Mouse (Mus musculus) adrenal gland, postnatal 25 days (tissue): ENCODE results near the gene Clic5. TPM values are rescaled to one million over a fixed set of nuclear protein-coding genes. Genes with fewer than 3 reads are reported as not detected.
"Not testable (repeated sequence)": the region's sequence is repeated elsewhere in the genome, so short reads cannot be mapped to it uniquely, and the experiment has no call there.

Experiments used
- DNase-seq: peaks from one replicate; pipeline ENCODE4 v3.0.0; 2021; ENCODE audit warnings: mixed read lengths
- long read RNA-seq: library from polyadenylated mRNA; stranded (forward); transcript quantifications from one replicate; pipeline ENCODE4 v2.0.0, GENCODE M21; 2021
- total RNA-seq: library from RNA; stranded (reverse); gene quantifications from 2 replicates; pipeline ENCODE4 v1.2.3, GENCODE M21; 2021

Gene Clic5
- total RNA-seq = 13.4 and 14.4 TPM in 2 replicates
- long read RNA-seq, full-length matches to known transcripts = 10 of 16 reads
- long read RNA-seq, partial matches to known transcripts = 4 of 16 reads
- long read RNA-seq, other reads (novel, unspliced or antisense) = 2 of 16 reads

DNA sequence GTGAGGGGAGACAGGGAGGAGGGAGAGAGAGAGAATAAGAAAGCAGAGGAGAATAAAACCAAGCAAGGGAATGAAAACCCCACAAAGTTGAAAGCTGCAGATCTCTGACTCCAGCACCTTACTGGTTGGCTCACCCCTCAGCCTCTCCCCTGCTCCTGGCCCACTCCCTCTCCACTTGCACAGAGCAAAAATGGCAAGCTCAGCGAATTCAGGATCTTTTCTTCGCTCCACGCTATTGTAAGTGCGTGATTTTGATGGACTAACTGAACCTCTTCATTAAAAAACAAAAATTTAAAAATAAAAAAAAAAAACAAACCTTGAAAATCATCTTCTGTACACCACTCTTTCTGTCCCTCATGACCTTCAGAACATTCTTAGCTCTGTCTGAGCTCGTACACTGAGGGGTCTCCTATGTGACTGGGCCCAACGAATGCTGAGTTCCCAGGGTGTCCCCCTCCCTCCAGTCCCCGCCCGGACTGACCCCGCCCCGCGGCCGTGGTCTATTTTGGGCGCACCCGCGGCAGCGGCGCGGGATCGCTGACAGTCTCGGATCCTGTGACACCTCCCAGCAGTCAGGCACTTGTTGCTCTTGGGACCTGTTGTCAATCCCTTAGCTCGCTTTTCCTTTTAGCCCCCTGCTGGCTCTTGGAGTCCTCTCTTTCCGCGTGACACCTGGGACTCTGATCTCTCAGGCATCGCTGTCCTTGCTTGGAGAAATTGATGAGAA, at the start of gene Clic5:
Gene Clic5, plus strand, starts transcription at position 543 of the 727 bp plus-strand sequence.
- peak; percentile 61 for DNase-seq

DNA sequence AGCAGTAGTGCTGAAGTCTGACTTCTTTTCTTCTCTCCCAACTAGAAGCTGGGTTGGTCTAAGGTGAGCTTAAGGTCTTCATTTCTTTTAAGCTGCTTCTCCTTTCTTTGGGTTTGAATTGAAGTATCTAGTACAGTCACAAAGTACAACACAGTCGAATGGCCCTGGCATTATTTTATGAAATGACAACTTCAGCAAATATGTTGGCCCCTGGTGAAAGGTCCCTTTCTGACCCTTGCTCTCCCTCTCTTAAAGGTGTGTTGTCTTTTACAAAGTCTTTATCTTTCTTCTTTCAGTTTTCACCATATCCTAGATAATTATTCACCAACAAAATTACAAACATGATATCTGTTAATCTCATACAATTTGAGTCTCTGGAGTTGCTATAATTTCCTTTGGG, 42.6 kb upstream of the Clic5 start:
- DNase-seq = no peak

DNA sequence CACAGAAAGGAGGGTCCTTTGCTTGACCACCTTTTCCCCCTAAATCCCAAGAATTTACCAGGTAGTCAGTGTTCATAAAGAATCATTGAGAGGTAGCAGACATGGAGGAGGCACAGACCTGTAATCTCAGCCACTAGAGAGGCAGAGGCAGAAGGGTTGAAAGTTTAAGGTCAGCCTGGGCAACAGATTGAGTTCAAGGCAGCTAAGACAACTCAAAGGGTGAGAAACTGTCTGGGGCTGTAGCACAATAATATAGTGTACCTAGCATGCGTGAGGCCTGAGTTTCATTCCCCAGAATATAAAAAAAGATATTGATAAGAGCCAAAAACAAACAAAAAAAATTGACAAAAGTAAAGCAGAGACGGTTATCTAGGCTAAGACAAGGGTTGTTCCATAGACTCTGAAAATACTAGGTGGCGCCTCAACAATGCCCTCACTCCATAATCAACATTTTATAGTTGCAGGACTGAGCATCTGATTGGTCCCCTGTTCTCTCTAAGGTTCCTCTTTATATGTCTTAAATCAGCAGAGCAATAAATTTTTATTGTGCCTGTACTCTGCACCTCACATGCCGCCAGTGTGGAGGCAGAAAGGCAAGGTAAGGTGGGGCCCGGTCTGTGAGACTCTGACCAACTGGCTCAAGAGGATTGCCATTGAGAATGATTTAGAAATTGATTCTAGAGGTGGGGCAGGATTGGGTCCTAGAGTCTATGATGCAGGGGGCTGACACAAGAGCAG, 40.1 kb upstream of the Clic5 start:
- no peak for DNase-seq

DNA sequence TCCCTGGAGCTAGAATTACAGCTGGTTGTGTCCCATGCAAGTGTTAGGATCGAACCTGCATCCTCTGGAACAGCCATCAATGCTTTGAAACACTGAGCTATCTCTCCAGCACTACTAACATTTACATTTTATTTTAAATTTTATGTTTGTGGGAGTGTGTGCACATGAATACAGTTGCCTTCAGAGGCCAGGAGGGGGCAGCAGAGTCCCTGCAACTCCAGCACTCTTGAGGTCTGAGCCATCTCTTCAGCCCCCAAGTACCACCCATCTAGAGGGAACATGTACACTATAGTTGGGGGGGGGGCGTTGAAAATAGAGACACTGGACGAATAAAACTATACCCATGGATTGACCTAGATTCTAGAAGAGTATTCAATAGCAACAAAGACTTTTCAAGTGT, 37.3 kb upstream of the Clic5 start:
- DNase-seq = peak; percentile 67

DNA sequence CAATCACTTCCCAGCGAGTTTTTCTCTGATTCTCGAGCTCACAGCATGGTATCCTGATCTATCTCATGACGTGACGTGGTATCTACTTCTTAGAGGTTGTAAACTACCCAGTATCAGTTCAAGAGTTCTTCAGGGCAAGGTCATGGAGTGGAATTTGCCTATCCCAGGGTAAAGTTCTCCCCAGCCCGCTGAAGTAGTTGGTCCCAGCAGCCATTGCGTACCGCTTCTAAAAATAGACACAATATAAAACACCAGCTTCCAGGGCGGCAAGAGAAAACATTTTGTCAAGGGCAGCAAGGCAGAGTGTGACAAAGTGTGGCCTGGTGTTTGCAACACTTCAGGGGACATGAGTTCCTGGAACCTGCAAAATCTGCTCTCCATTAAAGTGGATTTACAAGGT, 36.5 kb upstream of the Clic5 start:
- no peak for DNase-seq

DNA sequence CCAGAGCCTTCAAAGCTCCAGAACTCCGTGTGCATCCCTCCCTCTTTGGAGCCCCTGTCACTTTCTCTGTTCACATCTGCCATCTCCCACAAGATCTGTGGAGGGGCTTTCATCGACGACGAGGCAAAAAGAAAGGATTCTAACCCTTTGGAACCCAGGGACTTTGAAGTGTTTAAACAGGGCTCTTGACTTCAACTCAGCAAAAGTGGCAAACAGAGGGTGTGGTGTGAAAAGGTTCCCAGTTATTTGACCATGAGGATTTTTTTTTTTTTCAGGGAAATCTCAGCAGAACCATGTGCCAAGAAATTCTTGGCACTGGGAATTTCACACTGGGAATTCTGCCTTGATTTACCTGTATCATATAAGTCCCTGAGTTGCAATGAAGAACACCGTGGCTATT, 34.5 kb upstream of the Clic5 start:
- no peak for DNase-seq

DNA sequence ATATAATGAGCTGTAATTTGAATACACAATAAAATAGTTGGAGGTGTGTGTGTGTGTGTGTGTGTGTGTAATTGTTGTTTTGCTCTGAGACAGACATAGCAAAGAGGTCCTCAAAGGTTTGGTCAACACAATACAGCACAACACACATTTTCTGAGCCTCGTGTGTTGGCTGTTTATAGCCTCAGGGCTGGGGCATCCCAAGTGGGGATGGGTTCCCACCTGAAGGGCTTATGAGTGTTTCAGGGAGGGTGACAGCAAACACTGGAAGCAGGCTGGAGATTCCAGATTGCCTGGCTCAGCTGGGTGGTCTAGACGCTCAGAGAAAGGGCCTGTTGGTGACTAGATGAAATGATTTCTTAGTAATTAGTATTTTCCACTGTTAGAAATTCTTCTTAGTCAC, 33.2 kb upstream of the Clic5 start:
- DNase-seq = no peak

DNA sequence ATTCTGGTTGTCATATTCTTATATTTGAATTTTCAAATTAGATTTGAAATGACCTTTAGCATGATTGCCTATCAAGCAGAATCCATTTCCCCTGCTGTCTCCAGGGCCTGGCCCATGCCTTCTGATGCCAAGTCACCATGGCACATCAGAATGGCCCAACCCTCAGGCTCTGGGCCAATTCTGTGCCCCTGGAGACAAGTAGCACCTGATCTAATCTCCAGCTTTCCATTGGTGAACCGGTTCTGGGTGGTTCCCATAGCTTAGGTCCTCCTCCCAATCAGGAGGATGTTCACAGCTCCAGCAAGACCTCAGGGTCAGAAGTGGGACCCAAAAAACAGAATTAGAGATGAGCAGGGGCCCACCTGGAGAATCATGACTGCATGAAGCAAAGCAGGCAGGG, 30.2 kb upstream of the Clic5 start:
- peak; percentile 42 for DNase-seq

DNA sequence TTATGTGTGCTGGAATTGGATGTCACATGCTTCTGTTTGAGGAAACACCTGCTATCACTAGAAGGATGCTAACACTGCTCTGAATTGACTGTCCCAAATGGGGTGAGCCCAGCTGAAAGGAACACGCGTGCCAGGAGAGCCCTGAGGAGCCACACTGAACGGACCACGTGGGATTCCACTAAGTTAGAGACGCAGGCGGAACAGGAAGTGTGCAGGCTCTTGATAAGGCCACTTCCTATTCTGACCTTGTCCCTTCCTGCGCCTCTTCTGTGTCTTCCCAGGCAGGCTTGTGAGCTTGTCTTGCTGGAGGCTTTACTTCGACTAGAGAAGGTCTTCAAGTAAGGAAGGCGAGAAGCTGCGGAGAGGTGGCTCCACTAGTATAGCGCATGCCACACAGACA, 27.9 kb upstream of the Clic5 start:
- DNase-seq = no peak

DNA sequence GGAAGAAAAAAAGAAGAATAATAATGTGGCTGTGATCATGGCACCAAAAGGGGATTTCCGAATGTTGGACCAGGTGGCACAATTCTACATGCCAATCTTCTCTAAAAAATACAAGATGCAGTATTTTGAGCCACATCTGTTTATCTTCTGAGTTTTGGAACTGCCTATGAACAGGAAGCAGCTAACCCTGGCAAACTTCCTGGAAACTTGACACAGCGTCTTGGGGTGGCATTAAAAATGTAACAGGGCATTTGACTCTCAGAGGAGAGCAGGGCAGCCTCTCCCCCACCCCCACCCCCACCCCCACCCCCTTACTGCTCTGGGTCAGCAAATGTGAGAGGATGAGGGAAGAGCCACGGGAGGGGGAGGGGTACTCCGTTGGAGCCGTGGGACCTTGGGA, 25.9 kb upstream of the Clic5 start:
- no peak for DNase-seq

DNA sequence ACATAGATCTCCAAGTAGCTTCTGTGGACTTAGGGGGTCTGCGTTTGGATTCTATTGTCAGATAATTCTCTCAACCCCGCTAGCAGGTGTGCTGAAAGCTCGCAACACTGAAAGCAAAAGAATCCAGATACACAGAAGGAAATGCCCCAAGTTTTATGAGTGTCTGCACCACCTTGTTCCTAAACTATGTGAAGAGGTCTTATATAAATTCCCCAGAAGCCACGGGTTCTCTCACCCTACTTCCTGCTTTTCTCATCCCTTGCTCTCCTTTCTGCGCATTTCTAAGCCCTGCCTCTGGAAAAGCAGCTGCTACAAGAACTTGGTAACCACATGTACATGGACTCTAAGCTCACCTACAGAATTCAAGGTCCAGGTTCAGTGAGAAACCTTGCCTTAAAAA, 25.4 kb upstream of the Clic5 start:
- no peak for DNase-seq

DNA sequence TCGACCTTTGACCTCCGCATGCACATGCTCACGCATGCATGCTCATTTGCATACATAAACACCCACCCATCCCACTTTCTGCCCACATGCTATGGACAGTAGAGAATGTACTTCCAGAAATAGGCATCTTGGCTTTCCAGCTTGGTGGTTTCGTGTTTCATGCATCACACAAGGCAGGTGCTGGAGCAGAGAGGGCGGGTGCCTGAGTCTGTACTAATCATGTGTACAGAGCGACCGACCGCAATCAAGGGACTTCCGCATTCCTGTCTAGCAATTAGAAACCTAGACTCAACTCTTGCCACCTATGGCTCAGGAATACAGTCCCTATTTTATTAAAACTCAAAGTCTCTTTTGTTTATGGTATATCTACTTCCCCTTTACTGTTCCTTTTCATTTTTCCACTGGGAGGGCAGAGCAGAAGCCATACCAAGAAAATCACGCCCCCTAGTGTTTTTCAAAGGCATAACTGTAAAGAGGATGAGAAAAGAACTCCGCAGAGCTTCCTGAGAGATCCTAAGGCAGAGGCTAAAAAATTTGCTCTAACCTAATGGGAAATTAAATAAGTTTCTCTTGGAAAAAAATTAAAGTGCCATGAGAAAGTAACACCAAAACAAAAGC, 22.5 kb upstream of the Clic5 start:
- DNase-seq = no peak

DNA sequence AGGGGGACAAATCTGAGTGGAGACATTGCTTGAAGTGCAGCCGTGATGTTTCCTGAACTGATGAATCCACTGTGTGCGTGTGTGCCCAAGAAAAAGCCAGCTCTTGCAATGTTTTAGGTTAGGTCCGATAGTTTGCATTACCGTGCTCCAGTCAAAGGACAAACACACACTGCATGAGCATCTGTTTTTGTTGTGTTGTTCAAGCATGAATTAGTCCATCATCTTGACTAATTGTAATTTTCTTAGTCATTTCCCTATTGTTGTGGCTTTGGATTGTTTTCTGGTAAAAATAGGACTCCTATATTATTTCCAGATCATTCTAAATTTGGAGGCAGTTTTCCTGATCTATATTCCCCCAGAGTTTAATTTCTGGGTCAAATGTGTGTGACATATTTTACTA, 18.7 kb upstream of the Clic5 start:
- no peak for DNase-seq

DNA sequence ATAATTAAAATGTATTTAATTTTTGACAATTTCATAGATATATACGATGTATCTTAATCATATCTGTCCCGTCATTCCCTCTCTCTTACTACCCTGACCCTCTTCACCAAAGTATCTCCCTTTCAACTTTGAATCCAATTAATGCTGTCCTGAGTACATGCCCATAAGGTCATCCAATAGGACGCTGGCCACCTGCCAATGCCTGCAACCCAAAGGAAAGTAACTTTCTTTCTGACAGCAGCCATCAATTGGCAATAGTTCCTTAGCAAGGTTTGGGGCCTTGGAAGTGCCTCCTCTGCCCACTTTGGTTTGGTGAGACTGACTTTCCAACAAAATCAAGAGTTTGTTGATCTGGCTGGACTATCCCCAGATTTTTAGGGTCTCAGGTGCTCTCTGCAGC, 18.1 kb upstream of the Clic5 start:
- DNase-seq = peak; percentile 47

DNA sequence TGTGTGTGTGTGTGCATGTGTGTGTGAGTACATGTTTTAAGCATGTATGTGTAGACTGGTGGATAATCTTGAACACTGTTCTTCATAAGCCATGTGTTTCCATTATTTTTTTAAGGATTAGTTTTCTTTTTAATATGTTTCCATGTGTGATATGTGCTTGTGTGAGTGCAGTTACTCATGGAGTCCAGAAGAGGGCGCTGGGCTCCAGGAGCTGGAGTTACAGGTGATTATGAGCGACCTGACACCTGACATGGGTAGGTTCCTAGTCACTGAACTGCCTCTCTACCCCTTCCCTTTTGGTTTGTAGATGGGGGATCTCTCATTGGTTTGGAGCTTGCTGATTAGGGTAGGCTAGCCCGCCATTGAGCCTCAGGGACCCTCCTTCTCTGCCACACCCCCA, 16.5 kb upstream of the Clic5 start:
- DNase-seq = no peak

DNA sequence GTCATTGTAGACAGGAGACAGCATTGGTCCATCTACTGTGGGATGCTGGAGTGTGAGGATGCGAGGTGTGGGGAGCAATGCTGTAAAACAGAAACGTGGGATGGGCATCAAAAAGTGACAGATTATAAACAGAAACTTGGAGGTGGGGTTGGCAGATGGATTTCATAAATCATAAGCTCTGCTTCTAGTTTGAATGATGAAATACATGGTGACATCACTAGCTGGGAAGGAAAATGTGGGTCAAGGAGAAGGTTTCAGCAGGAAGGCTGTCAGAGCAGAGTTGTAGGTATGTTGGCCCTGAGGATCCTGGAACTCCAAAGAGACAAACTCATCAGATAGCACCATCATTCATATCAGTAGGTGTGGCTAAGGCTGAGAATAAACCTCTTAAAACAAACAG, 15.0 kb upstream of the Clic5 start:
- no peak for DNase-seq

DNA sequence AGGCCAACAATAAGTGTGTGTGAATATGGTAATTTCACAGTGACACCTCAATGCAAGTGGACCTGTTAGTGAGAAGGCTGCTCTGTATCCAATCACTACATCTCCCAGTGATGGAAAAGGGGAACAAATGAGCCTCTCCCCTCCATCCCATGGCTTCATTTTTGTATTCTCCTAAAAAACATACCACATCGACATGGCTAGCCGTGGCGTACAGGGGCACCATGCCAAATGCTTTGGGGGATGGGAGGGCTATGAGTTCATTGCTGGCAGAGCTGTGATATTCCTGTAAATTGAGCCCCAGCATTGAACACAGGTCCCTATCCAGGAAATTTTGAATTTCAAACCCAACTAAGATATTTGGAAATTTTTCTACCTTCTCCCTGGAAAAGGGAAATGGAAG, 11.1 kb upstream of the Clic5 start:
- DNase-seq = no peak

DNA sequence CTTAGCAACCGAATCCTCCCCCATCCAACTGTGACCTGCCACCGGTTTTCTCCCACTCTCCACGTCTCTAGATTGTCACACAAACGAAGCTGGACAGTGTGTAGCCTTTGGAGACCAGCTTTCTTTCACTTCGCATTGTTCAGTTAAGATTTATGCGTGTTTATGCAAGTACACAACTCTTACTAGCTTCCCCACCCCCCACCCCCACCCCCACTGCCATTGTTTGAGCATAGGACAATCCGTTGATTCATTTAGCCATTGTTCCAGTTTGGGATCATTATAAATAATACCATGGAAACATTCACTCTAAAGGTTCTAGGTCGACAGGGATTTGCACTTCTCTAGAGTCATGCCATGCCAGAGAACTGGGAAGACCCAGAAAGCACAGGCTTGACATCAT, 7.0 kb upstream of the Clic5 start:
- no peak for DNase-seq

DNA sequence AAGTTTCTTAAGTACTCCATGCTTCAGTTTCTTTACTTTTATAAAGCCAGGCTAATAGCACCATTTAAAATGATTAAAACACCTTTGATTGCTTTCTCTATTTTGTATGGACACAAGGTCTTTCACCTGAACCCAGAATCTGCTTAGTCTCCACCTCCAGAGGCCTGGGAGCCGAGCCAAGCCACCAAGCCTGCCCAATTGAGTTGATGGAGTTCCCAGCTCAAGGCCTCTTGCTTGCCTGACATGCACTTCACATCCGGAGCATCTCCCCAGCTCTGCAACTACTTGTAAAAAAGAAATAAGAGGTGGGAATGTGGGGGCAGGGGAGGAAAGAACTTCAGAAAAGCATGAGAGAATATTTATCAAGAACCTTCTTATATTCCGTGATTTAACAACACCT, 1.5 kb upstream of the Clic5 start:
- peak; percentile 20 for DNase-seq

DNA sequence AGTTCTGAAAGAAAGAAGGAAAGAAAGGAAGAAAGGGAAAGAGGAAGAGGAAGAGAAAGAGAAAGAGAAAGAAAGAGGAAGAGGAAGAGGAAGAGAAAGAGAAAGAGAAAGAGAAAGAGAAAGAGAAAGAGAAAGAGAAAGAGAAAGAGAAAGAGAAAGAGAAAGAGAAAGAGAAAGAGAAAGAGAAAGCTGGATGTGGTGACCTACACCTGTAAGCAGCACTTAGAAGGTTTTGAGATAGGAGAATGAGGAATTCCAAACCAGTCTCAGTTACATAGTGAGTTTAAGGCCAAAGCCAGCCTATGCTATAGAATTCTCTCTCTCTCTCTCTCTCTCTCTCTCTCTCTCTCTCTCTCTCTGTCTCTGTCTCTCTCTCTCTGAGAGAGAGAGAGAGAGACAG, 847 bp upstream of the Clic5 start:
- DNase-seq = not testable (repeated sequence)

DNA sequence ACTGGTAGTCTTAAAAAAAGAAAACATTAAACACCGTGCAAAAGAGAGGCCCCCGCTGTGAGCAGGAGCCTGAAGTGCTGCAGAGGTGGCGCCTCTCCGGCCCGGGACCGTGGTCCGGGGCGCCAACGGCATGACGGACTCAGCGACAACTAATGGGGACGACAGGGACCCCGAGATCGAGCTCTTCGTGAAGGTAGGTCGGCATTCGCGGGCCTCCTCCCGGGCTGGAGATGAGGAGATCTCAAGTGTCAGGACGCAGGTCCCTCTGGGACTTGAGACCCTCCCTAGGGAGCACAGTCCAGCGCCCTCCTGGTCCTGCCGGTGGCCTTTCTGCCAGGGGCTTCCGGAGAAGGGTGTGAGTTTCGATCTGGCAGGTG, 373 bp downstream of the Clic5 start:
- peak; percentile 10 for DNase-seq

DNA sequence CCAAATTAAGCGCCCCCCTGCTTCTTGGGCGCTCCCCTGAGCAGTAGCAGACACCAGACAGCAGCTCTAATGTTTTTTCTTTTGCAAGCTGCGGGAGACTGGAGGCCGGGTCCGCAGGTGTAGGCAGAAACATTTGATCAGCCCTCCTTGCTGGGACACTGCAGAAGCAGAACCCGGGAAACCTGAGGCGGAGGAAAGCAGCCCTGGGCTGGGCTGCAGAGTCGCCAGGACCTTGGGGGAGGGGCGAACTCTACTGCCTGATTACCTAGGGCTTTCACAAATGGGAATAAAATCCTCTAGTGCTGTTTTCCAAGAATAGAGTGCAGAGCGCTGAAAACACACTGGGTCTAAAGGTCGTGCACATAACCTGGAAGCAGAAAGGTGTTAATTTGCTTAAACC, 1.3 kb downstream of the Clic5 start:
- DNase-seq = peak; percentile 12

DNA sequence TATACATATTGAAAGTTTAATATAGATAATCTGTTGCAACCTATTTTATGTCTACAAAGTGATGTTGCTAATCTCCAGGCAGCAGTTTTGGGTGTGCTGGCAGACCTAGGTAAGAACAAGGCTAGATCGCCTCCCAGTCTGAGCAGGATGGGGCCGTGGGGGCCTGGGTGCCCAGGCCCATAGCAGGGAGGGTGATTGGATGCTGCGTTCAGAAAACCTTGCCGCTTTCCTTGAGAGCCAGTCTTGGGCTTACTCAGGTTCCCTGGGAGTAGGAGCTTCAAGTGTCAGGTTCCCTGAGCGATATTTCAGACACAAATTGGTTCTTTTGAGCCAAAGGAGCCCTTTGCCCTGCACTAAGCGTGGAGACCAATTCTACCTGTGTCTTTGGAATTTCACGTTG, 1.9 kb downstream of the Clic5 start:
- no peak for DNase-seq

DNA sequence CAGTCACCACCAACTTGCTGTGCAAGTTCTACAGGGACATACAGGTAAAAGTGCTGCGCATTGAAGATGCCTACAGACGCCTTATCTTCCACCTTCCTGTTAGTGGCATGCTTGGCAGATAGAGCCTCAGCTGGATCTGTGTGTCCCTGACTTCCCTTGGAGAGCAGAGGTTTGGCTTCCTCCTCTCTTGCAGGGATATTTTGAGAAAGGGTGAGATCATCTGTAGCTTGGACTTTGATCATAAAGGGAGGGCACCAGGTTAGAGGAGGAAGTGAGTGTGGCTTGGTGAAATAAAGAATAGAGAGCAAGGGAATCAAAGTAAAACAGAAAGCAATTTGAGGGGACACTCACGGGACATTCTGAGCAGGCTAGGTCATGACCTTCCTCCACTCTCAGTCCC, 4.6 kb downstream of the Clic5 start:
- no peak for DNase-seq
